Mouse (Mus musculus): ENCODE measurements at regions not wholly inside any gene's neighbourhood (a gene's known extent, or its start where the extent isn't known, plus 50 kb on each side); places are given as distances from the start of the nearest gene placed in this dataset.

GRCm38 (mm10) chr2:18617520-18617919 is 54.7 kb upstream of the Commd3 start:
- 31% methylated on average over 5 of the region's 5 CpGs for WGBS
- no peak overlapping the region for H3K9ac ChIP-seq (ENCODE audit: low read length)
- H3K27me3 ChIP-seq (ENCODE audit: control insufficient read depth, insufficient read depth, low read length): no peaks in the 10 kb centered on the region
- no peak overlapping the region for H3K4me2 ChIP-seq (ENCODE audit: low read depth, low read length, severe bottlenecking)
- H3K4me1 ChIP-seq (replicated peaks; ENCODE audit: control insufficient read depth, insufficient read depth, low read length): no peaks in the 10 kb centered on the region
- H3K4me3 ChIP-seq (ENCODE audit: low read depth, low read length): no peak overlapping the region
- DNase-seq (ENCODE audit: low spot score): no peak
- H3K36me3 ChIP-seq (ENCODE audit: control insufficient read depth, insufficient read depth, low read length): no peaks in the 10 kb centered on the region
- no peak overlapping the region for H3K27ac ChIP-seq (ENCODE audit: low read depth, low read length)
- H3K9me3 ChIP-seq (ENCODE audit: control insufficient read depth, low read length): no peaks in the 10 kb centered on the region
- ATAC-seq (replicated peaks; ENCODE audit: low FRiP score): no peak

- WGBS: 2% methylated on average over 10 of the region's 10 CpGs
- Histone ChIP-seq H3K27me3 (ENCODE audit: control insufficient read depth, insufficient read depth, low read length) (peaks cover 39% of the 10 kb centered on the region), H3K4me1 (replicated peaks; ENCODE audit: control insufficient read depth, insufficient read depth, low read length) (peaks cover 13% of the 10 kb centered on the region; the same call in 1 of the 2 replicates), H3K9ac (ENCODE audit: low read length) (no peak overlapping the region; the same call in 1 of the 2 replicates), H3K36me3 (ENCODE audit: control insufficient read depth, insufficient read depth, low read length) (no peaks in the 10 kb centered on the region), H3K4me2 (ENCODE audit: low read depth, low read length, severe bottlenecking) (peak overlapping the region; percentile 65), H3K27ac (ENCODE audit: low read depth, low read length) (no peak overlapping the region), H3K4me3 (ENCODE audit: low read depth, low read length) (no peak overlapping the region), H3K9me3 (ENCODE audit: control insufficient read depth, low read length) (no peaks in the 10 kb centered on the region)
- ATAC-seq (replicated peaks; ENCODE audit: low FRiP score) (no peak), DNase-seq (ENCODE audit: low spot score) (no peak)
Observed at GRCm38 (mm10) chr2:18609868-18610185, 62.4 kb upstream of the Commd3 start.

- peak overlapping the region; percentile 65 for H3K4me2 ChIP-seq (ENCODE audit: low read depth, low read length, severe bottlenecking)
- under 1% methylated on average over 51 of the region's 51 CpGs for WGBS
- peaks cover 39% of the 10 kb centered on the region for H3K27me3 ChIP-seq (ENCODE audit: control insufficient read depth, insufficient read depth, low read length)
- H3K27ac ChIP-seq (ENCODE audit: low read depth, low read length): no peak overlapping the region
- H3K9me3 ChIP-seq (ENCODE audit: control insufficient read depth, low read length): no peaks in the 10 kb centered on the region
- H3K9ac ChIP-seq (ENCODE audit: low read length): peak overlapping the region; percentile 29; the same call in 1 of the 2 replicates
- peak overlapping the region; percentile 33 for H3K4me3 ChIP-seq (ENCODE audit: low read depth, low read length)
- H3K36me3 ChIP-seq (ENCODE audit: control insufficient read depth, insufficient read depth, low read length): no peaks in the 10 kb centered on the region
- no peak for DNase-seq (ENCODE audit: low spot score)
- peaks cover 13% of the 10 kb centered on the region; the same call in 1 of the 2 replicates for H3K4me1 ChIP-seq (replicated peaks; ENCODE audit: control insufficient read depth, insufficient read depth, low read length)
- peak; percentile 61 for ATAC-seq (replicated peaks; ENCODE audit: low FRiP score)
Observed at GRCm38 (mm10) chr2:18609075-18609867, 62.9 kb upstream of the Commd3 start.

DNA sequence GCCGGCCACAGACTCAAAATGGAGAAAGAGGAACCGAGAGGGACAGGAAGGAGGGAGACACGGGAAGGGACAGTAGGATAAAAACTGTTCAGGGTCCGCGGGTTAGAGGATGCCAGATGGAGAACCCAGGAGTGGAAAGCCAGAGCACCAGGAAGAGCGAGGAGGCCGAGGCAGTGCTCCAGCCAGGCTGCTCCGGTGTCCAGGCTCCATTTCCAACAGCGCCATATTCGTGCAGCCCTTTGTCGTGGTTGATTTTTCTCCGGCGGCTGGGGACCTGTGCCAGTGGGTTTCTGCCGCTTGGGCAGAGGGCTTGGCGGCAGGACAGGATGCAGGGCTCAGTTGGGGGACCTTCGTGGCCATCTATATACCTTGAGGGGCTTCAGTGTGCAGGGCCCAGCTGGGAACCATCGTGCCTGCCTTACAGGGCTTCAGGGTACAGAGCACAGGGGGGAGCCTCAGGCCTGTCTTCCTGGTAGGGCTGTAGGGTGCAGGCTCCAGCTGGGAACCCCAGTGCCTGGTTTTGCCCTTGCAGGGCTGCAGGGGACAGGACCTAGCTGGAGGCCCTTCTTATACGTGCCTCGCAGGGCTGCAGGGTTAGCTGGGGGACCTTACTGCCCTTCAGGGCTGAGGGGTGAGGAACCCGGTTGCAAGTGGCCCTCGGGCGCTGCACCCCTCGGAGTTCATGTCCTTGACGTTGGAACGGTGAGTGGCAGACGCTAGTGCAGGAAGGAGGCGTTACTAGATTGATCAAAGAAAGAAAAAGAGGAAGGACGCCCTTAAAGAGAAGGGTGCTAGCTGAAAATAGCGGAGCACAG is 63.7 kb upstream of the Commd3 start:
- Histone ChIP-seq H3K27ac (ENCODE audit: low read depth, low read length) (no peak overlapping the region), H3K9me3 (ENCODE audit: control insufficient read depth, low read length) (no peaks in the 10 kb centered on the region), H3K4me1 (replicated peaks; ENCODE audit: control insufficient read depth, insufficient read depth, low read length) (peaks cover 13% of the 10 kb centered on the region; the same call in 1 of the 2 replicates), H3K4me2 (ENCODE audit: low read depth, low read length, severe bottlenecking) (peak overlapping the region; percentile 65), H3K4me3 (ENCODE audit: low read depth, low read length) (peak overlapping the region; percentile 33), H3K27me3 (ENCODE audit: control insufficient read depth, insufficient read depth, low read length) (peaks cover 39% of the 10 kb centered on the region), H3K36me3 (ENCODE audit: control insufficient read depth, insufficient read depth, low read length) (no peaks in the 10 kb centered on the region), H3K9ac (ENCODE audit: low read length) (peak overlapping the region; percentile 49)
- ATAC-seq (replicated peaks; ENCODE audit: low FRiP score): peak; percentile 82
- under 1% methylated on average over 29 of the region's 29 CpGs for WGBS
- peak; percentile 71 for DNase-seq (ENCODE audit: low spot score)

GRCm38 (mm10) chr2:18607586-18608259 is 64.5 kb upstream of the Commd3 start:
- Histone ChIP-seq H3K4me3 (ENCODE audit: low read depth, low read length) (peak overlapping the region; percentile 33), H3K4me1 (replicated peaks; ENCODE audit: control insufficient read depth, insufficient read depth, low read length) (peaks cover 13% of the 10 kb centered on the region; the same call in 1 of the 2 replicates), H3K4me2 (ENCODE audit: low read depth, low read length, severe bottlenecking) (peak overlapping the region; percentile 65), H3K9ac (ENCODE audit: low read length) (peak overlapping the region; percentile 49), H3K9me3 (ENCODE audit: control insufficient read depth, low read length) (no peaks in the 10 kb centered on the region), H3K36me3 (ENCODE audit: control insufficient read depth, insufficient read depth, low read length) (no peaks in the 10 kb centered on the region), H3K27me3 (ENCODE audit: control insufficient read depth, insufficient read depth, low read length) (peaks cover 39% of the 10 kb centered on the region), H3K27ac (ENCODE audit: low read depth, low read length) (no peak overlapping the region)
- ATAC-seq (replicated peaks; ENCODE audit: low FRiP score) (peak; percentile 43; the same call in 1 of the 2 replicates), DNase-seq (ENCODE audit: low spot score) (peak; percentile 53)
- under 1% methylated on average over 14 of the region's 14 CpGs for WGBS

DNA sequence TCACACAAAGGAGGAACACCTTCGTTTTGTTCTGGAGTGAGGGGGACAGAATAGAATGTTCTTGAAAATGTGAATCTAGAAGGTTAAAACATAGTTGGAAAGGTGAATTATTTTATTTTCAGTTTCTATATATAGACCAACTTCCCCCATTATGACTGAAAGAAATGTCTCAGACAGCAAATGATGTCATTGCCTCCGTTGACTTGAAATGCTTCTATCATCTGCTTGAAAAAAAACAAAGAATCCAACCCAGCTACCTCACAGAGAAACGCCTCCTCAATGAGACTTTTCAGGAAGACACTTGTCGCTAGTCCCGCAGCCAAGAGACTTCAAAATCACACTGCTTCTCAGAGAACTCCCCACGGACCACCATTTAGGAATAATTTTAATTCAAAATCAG is 65.1 kb upstream of the Commd3 start:
- H3K9me3 ChIP-seq (ENCODE audit: control insufficient read depth, low read length): no peaks in the 10 kb centered on the region
- H3K4me2 ChIP-seq (ENCODE audit: low read depth, low read length, severe bottlenecking): no peak overlapping the region
- H3K36me3 ChIP-seq (ENCODE audit: control insufficient read depth, insufficient read depth, low read length): no peaks in the 10 kb centered on the region
- DNase-seq (ENCODE audit: low spot score): no peak
- no peak overlapping the region for H3K4me3 ChIP-seq (ENCODE audit: low read depth, low read length)
- WGBS: 3% methylated on average over 6 of the region's 6 CpGs
- H3K27me3 ChIP-seq (ENCODE audit: control insufficient read depth, insufficient read depth, low read length): peaks cover 39% of the 10 kb centered on the region
- no peak overlapping the region for H3K27ac ChIP-seq (ENCODE audit: low read depth, low read length)
- no peak overlapping the region for H3K9ac ChIP-seq (ENCODE audit: low read length)
- no peak for ATAC-seq (replicated peaks; ENCODE audit: low FRiP score)
- peaks cover 13% of the 10 kb centered on the region; the same call in 1 of the 2 replicates for H3K4me1 ChIP-seq (replicated peaks; ENCODE audit: control insufficient read depth, insufficient read depth, low read length)

GRCm38 (mm10) chr2:18592221-18592620 is 80.0 kb upstream of the Commd3 start:
- no peaks in the 10 kb centered on the region for H3K9me3 ChIP-seq (ENCODE audit: control insufficient read depth, low read length)
- ATAC-seq (replicated peaks; ENCODE audit: low FRiP score) (no peak), DNase-seq (ENCODE audit: low spot score) (no peak)
- H3K4me3 ChIP-seq (ENCODE audit: low read depth, low read length): no peak overlapping the region
- H3K36me3 ChIP-seq (ENCODE audit: control insufficient read depth, insufficient read depth, low read length): no peaks in the 10 kb centered on the region
- H3K4me1 ChIP-seq (replicated peaks; ENCODE audit: control insufficient read depth, insufficient read depth, low read length): no peaks in the 10 kb centered on the region
- H3K4me2 ChIP-seq (ENCODE audit: low read depth, low read length, severe bottlenecking): no peak overlapping the region
- no peak overlapping the region for H3K27ac ChIP-seq (ENCODE audit: low read depth, low read length)
- no peaks in the 10 kb centered on the region for H3K27me3 ChIP-seq (ENCODE audit: control insufficient read depth, insufficient read depth, low read length)
- no peak overlapping the region for H3K9ac ChIP-seq (ENCODE audit: low read length)
- WGBS: 82% methylated on average over 4 of the region's 4 CpGs

DNA sequence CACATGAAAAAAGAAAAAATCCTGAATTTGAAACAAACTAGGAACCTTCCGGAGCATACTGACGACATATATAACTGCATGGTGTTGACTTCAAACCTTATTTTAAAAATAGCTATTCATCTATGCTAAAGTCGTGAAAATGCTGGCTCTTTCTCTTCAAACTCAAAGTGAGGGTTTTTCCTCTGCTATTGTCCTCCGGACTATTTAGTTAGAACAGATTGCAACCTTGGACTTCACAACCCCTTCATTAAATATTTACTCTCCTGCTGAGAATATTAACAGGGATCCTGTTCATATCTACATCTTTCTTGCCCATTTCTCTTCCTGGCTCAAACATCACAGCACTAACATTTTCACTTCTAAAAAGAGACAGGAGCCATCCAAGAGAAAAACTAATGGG is 84.0 kb upstream of the Commd3 start:
- Histone ChIP-seq H3K27ac (ENCODE audit: low read depth, low read length) (no peak overlapping the region), H3K4me2 (ENCODE audit: low read depth, low read length, severe bottlenecking) (peak overlapping the region; percentile 69), H3K4me1 (replicated peaks; ENCODE audit: control insufficient read depth, insufficient read depth, low read length) (no peaks in the 10 kb centered on the region), H3K27me3 (ENCODE audit: control insufficient read depth, insufficient read depth, low read length) (no peaks in the 10 kb centered on the region), H3K9me3 (ENCODE audit: control insufficient read depth, low read length) (no peaks in the 10 kb centered on the region), H3K9ac (ENCODE audit: low read length) (peak overlapping the region; percentile 48), H3K36me3 (ENCODE audit: control insufficient read depth, insufficient read depth, low read length) (no peaks in the 10 kb centered on the region), H3K4me3 (ENCODE audit: low read depth, low read length) (peak overlapping the region; percentile 57)
- ATAC-seq (replicated peaks; ENCODE audit: low FRiP score) (no peak), DNase-seq (ENCODE audit: low spot score) (no peak)
- WGBS: 4% methylated on average over 4 of the region's 4 CpGs
